Mouse (Mus musculus): ENCODE measurements around the gene Ache. TPM values are rescaled to one million over a fixed set of nuclear protein-coding genes. Genes with fewer than 3 reads are reported as not detected.
"Not testable (repeated sequence)": the region's sequence is repeated elsewhere in the genome, so short reads cannot be mapped to it uniquely, and the experiment has no call there.

The Ache gene
- 57.9 and 62.3 TPM in 2 replicates for polyA plus RNA-seq (2012; rRNA removed)

- Histone ChIP-seq H3K27ac (ENCODE audit: insufficient read depth, low read length) (peak within 1 kb of the TSS; percentile 83), H3K4me1 (ENCODE audit: control insufficient read depth, insufficient read depth, low read length) (no peaks in the 10 kb centered on the region), H3K4me3 (ENCODE audit: insufficient read depth, low read length) (peak within 1 kb of the TSS; percentile 44)
- TF ChIP-seq POLR2A (IDR thresholded peaks at IDR 0.05; ENCODE audit: extremely low read depth, insufficient read depth, low read length) = peak; percentile 33; the same call in 1 of the 2 replicates
- TF ChIP-seq CTCF (IDR thresholded peaks at IDR 0.05; ENCODE audit: extremely low read depth, insufficient read depth, low read length) = no peak
These were observed at the start of gene Ache for GRCm38 (mm10) chr5:137287032-137287952. Gene Ache, plus strand, starts transcription at chr5:137287519.

GRCm38 (mm10) chr5:137263897-137264720, 23.2 kb upstream of the Ache start:
- H3K27ac ChIP-seq (ENCODE audit: insufficient read depth, low read length) = no peak overlapping the region
- TF ChIP-seq POLR2A (IDR thresholded peaks at IDR 0.05; ENCODE audit: extremely low read depth, insufficient read depth, low read length) (no peak), CTCF (IDR thresholded peaks at IDR 0.05; ENCODE audit: extremely low read depth, insufficient read depth, low read length) (no peak)
- no peaks in the 10 kb centered on the region for H3K4me1 ChIP-seq (ENCODE audit: control insufficient read depth, insufficient read depth, low read length)
- no peak overlapping the region for H3K4me3 ChIP-seq (ENCODE audit: insufficient read depth, low read length)

GRCm38 (mm10) chr5:137264787-137265186, 22.5 kb upstream of the Ache start:
- Histone ChIP-seq H3K4me1 (ENCODE audit: control insufficient read depth, insufficient read depth, low read length) (no peaks in the 10 kb centered on the region), H3K4me3 (ENCODE audit: insufficient read depth, low read length) (no peak overlapping the region), H3K27ac (ENCODE audit: insufficient read depth, low read length) (no peak overlapping the region)
- TF ChIP-seq POLR2A (IDR thresholded peaks at IDR 0.05; ENCODE audit: extremely low read depth, insufficient read depth, low read length) (no peak), CTCF (IDR thresholded peaks at IDR 0.05; ENCODE audit: extremely low read depth, insufficient read depth, low read length) (no peak)

GRCm38 (mm10) chr5:137268131-137268910, 19.0 kb upstream of the Ache start:
- Histone ChIP-seq H3K4me3 (ENCODE audit: insufficient read depth, low read length) (0 out of 2 replicates have a peak overlapping the region, but pooled peaks have one; percentile 4), H3K4me1 (ENCODE audit: control insufficient read depth, insufficient read depth, low read length) (no peaks in the 10 kb centered on the region), H3K27ac (ENCODE audit: insufficient read depth, low read length) (no peak overlapping the region)
- TF ChIP-seq POLR2A (IDR thresholded peaks at IDR 0.05; ENCODE audit: extremely low read depth, insufficient read depth, low read length) = no peak
- TF ChIP-seq CTCF (IDR thresholded peaks at IDR 0.05; ENCODE audit: extremely low read depth, insufficient read depth, low read length) = no peak

- Histone ChIP-seq H3K27ac (ENCODE audit: insufficient read depth, low read length) (no peak overlapping the region), H3K4me3 (ENCODE audit: insufficient read depth, low read length) (no peak overlapping the region), H3K4me1 (ENCODE audit: control insufficient read depth, insufficient read depth, low read length) (no peaks in the 10 kb centered on the region)
- TF ChIP-seq POLR2A (IDR thresholded peaks at IDR 0.05; ENCODE audit: extremely low read depth, insufficient read depth, low read length) (no peak), CTCF (IDR thresholded peaks at IDR 0.05; ENCODE audit: extremely low read depth, insufficient read depth, low read length) (peak; percentile 47)
These were observed 9.7 kb upstream of the Ache start for GRCm38 (mm10) chr5:137277360-137278342.

GRCm38 (mm10) chr5:137284411-137284810, 2.9 kb upstream of the Ache start:
- H3K4me3 ChIP-seq (ENCODE audit: insufficient read depth, low read length) = not testable (repeated sequence)

DNA sequence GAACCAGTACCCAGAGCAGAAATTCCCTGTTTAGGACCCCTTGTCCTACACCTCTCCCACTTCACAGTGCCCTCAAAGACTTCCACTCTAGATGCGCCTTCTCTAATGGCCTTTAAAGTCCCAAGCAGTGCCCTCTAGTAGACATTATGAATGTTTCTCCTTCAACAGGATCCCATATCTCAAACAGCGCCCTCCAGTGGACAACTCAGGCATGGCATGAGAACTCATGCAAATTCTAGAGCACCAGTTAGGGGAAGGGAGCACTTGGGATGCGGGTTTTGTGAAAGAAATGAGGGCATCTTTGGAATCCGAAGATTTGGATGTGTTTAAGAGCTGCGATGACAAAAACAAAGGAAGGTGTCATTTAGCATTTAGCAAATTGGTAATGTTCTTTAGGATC, 2.3 kb upstream of the Ache start:
- Histone ChIP-seq H3K27ac (ENCODE audit: insufficient read depth, low read length) (no peak overlapping the region), H3K4me1 (ENCODE audit: control insufficient read depth, insufficient read depth, low read length) (no peaks in the 10 kb centered on the region), H3K4me3 (ENCODE audit: insufficient read depth, low read length) (no peak overlapping the region)
- TF ChIP-seq POLR2A (IDR thresholded peaks at IDR 0.05; ENCODE audit: extremely low read depth, insufficient read depth, low read length) = no peak
- peak; percentile 52 for TF ChIP-seq CTCF (IDR thresholded peaks at IDR 0.05; ENCODE audit: extremely low read depth, insufficient read depth, low read length)

More at GRCm38 (mm10) chr5:137284411-137284810, 2.9 kb upstream of the Ache start:
- not testable (repeated sequence) for H3K27ac ChIP-seq (ENCODE audit: insufficient read depth, low read length); H3K4me1 ChIP-seq (ENCODE audit: control insufficient read depth, insufficient read depth, low read length)

- no peak overlapping the region for H3K4me3 ChIP-seq (ENCODE audit: insufficient read depth, low read length)
- TF ChIP-seq POLR2A (IDR thresholded peaks at IDR 0.05; ENCODE audit: extremely low read depth, insufficient read depth, low read length) (no peak), CTCF (IDR thresholded peaks at IDR 0.05; ENCODE audit: extremely low read depth, insufficient read depth, low read length) (no peak)
- H3K4me1 ChIP-seq (ENCODE audit: control insufficient read depth, insufficient read depth, low read length) = no peaks in the 10 kb centered on the region
- H3K27ac ChIP-seq (ENCODE audit: insufficient read depth, low read length) = no peak overlapping the region
These were observed 1.3 kb upstream of the Ache start for GRCm38 (mm10) chr5:137285986-137286385.

Data from cortical plate, adult 2 months (tissue).